In the genomic region with DNA sequence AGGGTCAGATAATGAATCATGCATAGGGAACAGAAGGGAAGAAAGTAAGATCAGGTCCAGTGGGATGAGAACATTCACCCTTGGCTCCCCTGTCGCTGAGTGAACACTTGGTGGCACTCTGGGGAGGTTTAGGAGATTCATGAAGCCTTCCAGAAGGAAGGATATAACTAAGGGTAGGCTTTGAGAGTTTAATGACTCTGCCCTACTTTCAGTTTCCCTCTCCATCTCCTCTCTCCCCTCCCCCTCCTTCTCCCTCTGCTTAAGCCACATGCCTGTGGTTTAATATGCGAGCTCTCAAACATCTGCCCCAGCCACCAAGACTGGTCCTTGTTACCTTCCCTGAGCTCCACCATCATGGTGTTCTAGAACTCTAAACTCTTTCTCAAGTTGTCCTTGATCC, we compare ENCODE assay signal across 24 mouse cellular contexts.
DNase-seq lines count a peak whose midpoint lies in the region; ATAC-seq and TF ChIP-seq lines count a peak whose summit lies in the region.
"Had no signal": no experiment of that assay in that cellular context is flagged by ENCODE, and none has a peak within 500 bp of the region (broad histone marks: within the 10 kb centered on the region; RNA-seq: fewer than 3 reads in every experiment).

No protein-coding gene starts in this region.

- no peak overlapping the region for H3K27ac ChIP-seq in intestine, postnatal 0 days (ENCODE audit: low read depth, low read length)
- H3K27ac ChIP-seq in intestine, embryonic 16.5 days (ENCODE audit: low read length): no peak overlapping the region
- H3K27ac ChIP-seq in liver, adult 2 months (replicated peaks; ENCODE audit: insufficient read depth, low read depth, low read length): no peak overlapping the region
- no peak overlapping the region for H3K27ac ChIP-seq in liver, embryonic 12.5 days
- H3K27ac ChIP-seq in stomach, postnatal 0 days (replicated peaks): no peak overlapping the region
- H3K27ac ChIP-seq: forebrain, embryonic 13.5 days; limb, embryonic 13.5 days; liver, embryonic 15.5 days; midbrain, embryonic 12.5 days; neural tube, embryonic 12.5 days had no signal

- no peak overlapping the region for H3K4me2 ChIP-seq in intestine, postnatal 0 days (replicated peaks; ENCODE audit: low read depth)
- H3K4me2 ChIP-seq in intestine, embryonic 16.5 days (ENCODE audit: low read depth, low read length): no peak overlapping the region
- H3K4me2 ChIP-seq in liver, embryonic 12.5 days: no peak overlapping the region
- no peak overlapping the region for H3K4me2 ChIP-seq in stomach, postnatal 0 days (replicated peaks; ENCODE audit: low read depth)
- H3K4me2 ChIP-seq: forebrain, embryonic 13.5 days; heart, embryonic 12.5 days; limb, embryonic 13.5 days; liver, embryonic 15.5 days; midbrain, embryonic 12.5 days; neural tube, embryonic 12.5 days had no signal

- 40% methylated on average over 2 of the region's 2 CpGs for WGBS in intestine, postnatal 0 days
- WGBS in intestine, embryonic 16.5 days: 42% methylated on average over 2 of the region's 2 CpGs
- 24% methylated on average over 2 of the region's 2 CpGs for WGBS in liver, adult 2 months
- WGBS in liver, embryonic 12.5 days (ENCODE audit: insufficient replicate concordance): 27% methylated on average over 2 of the region's 2 CpGs
- WGBS in stomach, postnatal 0 days: 35% methylated on average over 2 of the region's 2 CpGs

- H3K4me1 ChIP-seq in intestine, postnatal 0 days (replicated peaks; ENCODE audit: control insufficient read depth, insufficient read depth, low read length): no peaks in the 10 kb centered on the region
- H3K4me1 ChIP-seq in intestine, embryonic 16.5 days (ENCODE audit: control insufficient read depth, insufficient read depth, low read length): no peaks in the 10 kb centered on the region
- no peaks in the 10 kb centered on the region for H3K4me1 ChIP-seq in liver, adult 2 months (ENCODE audit: control insufficient read depth, insufficient read depth, low read length)
- H3K4me1 ChIP-seq in liver, embryonic 12.5 days: no peaks in the 10 kb centered on the region
- no peaks in the 10 kb centered on the region for H3K4me1 ChIP-seq in stomach, postnatal 0 days (replicated peaks; ENCODE audit: control insufficient read depth, insufficient read depth)
- H3K4me1 ChIP-seq: forebrain, embryonic 13.5 days; heart, embryonic 12.5 days; limb, embryonic 13.5 days; liver, embryonic 15.5 days; midbrain, embryonic 12.5 days; neural tube, embryonic 12.5 days had no signal

- no peak overlapping the region for H3K9ac ChIP-seq in intestine, postnatal 0 days (ENCODE audit: low read depth, low read length)
- H3K9ac ChIP-seq in intestine, embryonic 16.5 days (ENCODE audit: low read depth, low read length): no peak overlapping the region
- H3K9ac ChIP-seq in liver, adult 2 months (ENCODE audit: low read depth, low read length): no peak overlapping the region
- no peak overlapping the region for H3K9ac ChIP-seq in liver, embryonic 12.5 days
- H3K9ac ChIP-seq in stomach, postnatal 0 days (ENCODE audit: low read length): no peak overlapping the region
- H3K9ac ChIP-seq: forebrain, embryonic 13.5 days; heart, embryonic 12.5 days; limb, embryonic 13.5 days; liver, embryonic 15.5 days; midbrain, embryonic 12.5 days; neural tube, embryonic 12.5 days had no signal

- no peaks in the 10 kb centered on the region for H3K9me3 ChIP-seq in intestine, postnatal 0 days (ENCODE audit: control insufficient read depth)
- H3K9me3 ChIP-seq in intestine, embryonic 16.5 days (ENCODE audit: control insufficient read depth, low read length): no peaks in the 10 kb centered on the region
- no peaks in the 10 kb centered on the region for H3K9me3 ChIP-seq in liver, embryonic 12.5 days (replicated peaks)
- H3K9me3 ChIP-seq in stomach, postnatal 0 days (ENCODE audit: control insufficient read depth, low read length): no peaks in the 10 kb centered on the region
- H3K9me3 ChIP-seq: forebrain, embryonic 13.5 days; heart, embryonic 12.5 days; limb, embryonic 13.5 days; liver, embryonic 15.5 days; midbrain, embryonic 12.5 days; neural tube, embryonic 12.5 days had no signal

- 0 out of 2 replicates have a peak, but pooled peaks have one; percentile 6 for TF ChIP-seq CTCF in intestine, postnatal 0 days (IDR thresholded peaks at IDR 0.05; ENCODE audit: low read depth)
- TF ChIP-seq CTCF in liver, adult 2 months (IDR thresholded peaks at IDR 0.05; ENCODE audit: low read depth, low read length): no peak
- peak; percentile 26; the same call in 1 of the 2 replicates for TF ChIP-seq CTCF in stomach, postnatal 0 days (IDR thresholded peaks at IDR 0.05; ENCODE audit: low read depth)

- no peaks in the 10 kb centered on the region for H3K36me3 ChIP-seq in intestine, postnatal 0 days (ENCODE audit: control insufficient read depth, insufficient read depth)
- H3K36me3 ChIP-seq in intestine, embryonic 16.5 days (ENCODE audit: control insufficient read depth, insufficient read depth, low read length): no peaks in the 10 kb centered on the region
- no peaks in the 10 kb centered on the region for H3K36me3 ChIP-seq in liver, adult 2 months (ENCODE audit: control insufficient read depth, insufficient read depth, low read length)
- H3K36me3 ChIP-seq in liver, embryonic 12.5 days: no peaks in the 10 kb centered on the region
- H3K36me3 ChIP-seq in stomach, postnatal 0 days (ENCODE audit: control insufficient read depth, insufficient read depth, low read length): no peaks in the 10 kb centered on the region
- H3K36me3 ChIP-seq: heart, embryonic 12.5 days; limb, embryonic 13.5 days; liver, embryonic 15.5 days; midbrain, embryonic 12.5 days; neural tube, embryonic 12.5 days had no signal

- no peaks in the 10 kb centered on the region for H3K79me2 ChIP-seq in liver, adult 2 months (ENCODE audit: control insufficient read depth, insufficient read depth, low read length)

- H3K4me3 ChIP-seq in intestine, postnatal 0 days (ENCODE audit: low read depth, low read length): no peak overlapping the region
- H3K4me3 ChIP-seq in intestine, embryonic 16.5 days (ENCODE audit: low read length): no peak overlapping the region
- no peak overlapping the region for H3K4me3 ChIP-seq in liver, adult 2 months (ENCODE audit: insufficient read depth, low read depth, low read length)
- H3K4me3 ChIP-seq in liver, embryonic 12.5 days: no peak overlapping the region
- H3K4me3 ChIP-seq in stomach, postnatal 0 days (ENCODE audit: low read depth, low read length): no peak overlapping the region
- H3K4me3 ChIP-seq: erythroblast, embryonic 14.5 days; forebrain, embryonic 13.5 days; heart, embryonic 12.5 days; limb, embryonic 13.5 days; liver, embryonic 15.5 days; midbrain, embryonic 12.5 days; neural tube, embryonic 12.5 days had no signal

- TF ChIP-seq EP300 in stomach, postnatal 0 days (optimal IDR thresholded peaks at IDR 0.05): no peak

- H3K27me3 ChIP-seq in intestine, postnatal 0 days (replicated peaks; ENCODE audit: control insufficient read depth, insufficient read depth, low read length): no peaks in the 10 kb centered on the region
- H3K27me3 ChIP-seq in intestine, embryonic 16.5 days (replicated peaks; ENCODE audit: control insufficient read depth, insufficient read depth, low read length): no peaks in the 10 kb centered on the region
- H3K27me3 ChIP-seq in liver, adult 2 months (ENCODE audit: control insufficient read depth, insufficient read depth, low read length): no peaks in the 10 kb centered on the region
- no peaks in the 10 kb centered on the region for H3K27me3 ChIP-seq in liver, embryonic 12.5 days (replicated peaks)
- H3K27me3 ChIP-seq in stomach, postnatal 0 days (ENCODE audit: control insufficient read depth, insufficient read depth, low read length): no peaks in the 10 kb centered on the region
- H3K27me3 ChIP-seq: forebrain, embryonic 13.5 days; heart, embryonic 12.5 days; limb, embryonic 13.5 days; liver, embryonic 15.5 days; midbrain, embryonic 12.5 days; neural tube, embryonic 12.5 days had no signal

- no peak for ATAC-seq in intestine, postnatal 0 days
- ATAC-seq in intestine, embryonic 16.5 days: no peak
- ATAC-seq in liver, embryonic 12.5 days: no peak
- peak; percentile 39 to 76; a peak in 2 of 4 replicates for ATAC-seq in hematopoietic stem cell, adult 5-6 weeks (replicated peaks in 1 of 2; ENCODE audit: insufficient read depth in 1 of 2, low FRiP score in 2 of 2, low TSS enrichment in 1 of 2, low read depth in 1 of 2, poor library complexity in 2 of 2, severe bottlenecking in 2 of 2)
- ATAC-seq in stomach, postnatal 0 days (ENCODE audit: low FRiP score, low TSS enrichment): 0 out of 2 replicates have a peak, but pooled peaks have one; percentile 35
- ATAC-seq: CD4-positive, CD25-positive, alpha-beta regulatory T cell, adult 4 months; forebrain, embryonic 13.5 days; hindbrain, embryonic 16.5 days; lung, postnatal 0 days had no signal

- peak; percentile 6 for DNase-seq in liver, adult 2 months (ENCODE audit: extremely low read depth, low read depth, low spot score)
- no peak for DNase-seq in stomach, postnatal 0 days (ENCODE audit: low spot score)
- no peak for DNase-seq in layer of hippocampus, adult 9-11 months
- DNase-seq in adrenal gland, postnatal 4 days (ENCODE audit: low spot score in 2 of 2): no peak
- DNase-seq: cerebellum, adult 2 months; gastrocnemius, postnatal 25 days; heart, postnatal 36 days; layer of hippocampus, postnatal 36 days; thymus, adult 18-20 months; thymus, postnatal 4 days had no signal

- no peak for TF ChIP-seq POLR2A in liver, adult 2 months (IDR thresholded peaks at IDR 0.05; ENCODE audit: extremely low read depth, insufficient read depth, low read length)

Comparison
In these comparisons a context has a peak if more than half of its experiments do, and no peak if none do; other contexts are left out.
1. ATAC-seq: peak in hematopoietic stem cell, adult 5-6 weeks (2 of 2) and stomach, postnatal 0 days (single experiment); none in intestine, postnatal 0 days (single experiment), intestine, embryonic 16.5 days (single experiment) and liver, embryonic 12.5 days (single experiment).